Mouse (Mus musculus) neural tube, embryonic 14.5 days (tissue): ENCODE data around the gene Stk35. TPM values are rescaled to one million over a fixed set of nuclear protein-coding genes. Genes with fewer than 3 reads are reported as not detected.

Experiments
- ATAC-seq: fragments of 200-750 bp; cut with Nextera tagmentation; 2 replicates; pipeline ENCODE4 v1.8.0; 2017; ENCODE audit warnings: low read depth, mild to moderate bottlenecking, moderate TSS enrichment, moderate library complexity
- H3K27ac ChIP-seq: fragments of 300-500 bp; sonication (generic); 2 replicates; pipeline ENCODE4 v1.5.1; 2014; ENCODE audit warnings: low read depth, mild to moderate bottlenecking, control low read depth, low read length, moderate library complexity, mixed read lengths
- H3K27me3 ChIP-seq: fragments of 300-500 bp; sonication (generic); 2 replicates; pipeline ENCODE4 v1.6.1; 2014; ENCODE audit warnings: low read length; ENCODE audit not compliant: control insufficient read depth, insufficient read depth
- H3K36me3 ChIP-seq: fragments of 300-500 bp; sonication (generic); 2 replicates; pipeline ENCODE4 v1.6.1; 2014; ENCODE audit warnings: low read length, mixed read lengths; ENCODE audit not compliant: control insufficient read depth, insufficient read depth
- H3K4me1 ChIP-seq: fragments of 300-500 bp; sonication (generic); 2 replicates; pipeline ENCODE4 v1.6.1; 2014; ENCODE audit warnings: low read length; ENCODE audit not compliant: control insufficient read depth, insufficient read depth
- H3K4me2 ChIP-seq: fragments of 300-500 bp; sonication (generic); 2 replicates; pipeline ENCODE4 v1.6.1; 2014; ENCODE audit warnings: mild to moderate bottlenecking, low read depth, low read length, control low read depth
- H3K4me3 ChIP-seq: fragments of 300-500 bp; sonication (generic); 2 replicates; pipeline ENCODE4 v1.5.1; 2014; ENCODE audit warnings: low read depth, low read length, control low read depth, mixed read lengths
- H3K9ac ChIP-seq: fragments of 300-500 bp; sonication (generic); replicated peaks from 2 replicates; pipeline ENCODE4 v1.6.1; 2014; ENCODE audit warnings: low read depth, mild to moderate bottlenecking, control low read depth, low read length, mixed read lengths
- H3K9me3 ChIP-seq: fragments of 300-500 bp; sonication (generic); 2 replicates; pipeline ENCODE4 v1.6.1; 2016; ENCODE audit warnings: low read length; ENCODE audit not compliant: control insufficient read depth
- WGBS: fragments of 180-500 bp; shearing (Covaris S2); extraction: QIAGEN DNeasy Blood & Tissue Kit; methylation state at CpG from one replicate; pipeline ENCODE4 v1.1.7; 2014; 5-methylcytosine and 5-hydroxymethylcytosine counted together
- polyA plus RNA-seq: library from polyadenylated mRNA; unstranded; fragments of >200 nt; fragmentation: Nextera tagmentation; extraction: Ambion mirVana; gene quantifications from 2 replicates; pipeline ENCODE4 v1.2.1, GENCODE M21; 2014

Gene Stk35
- polyA plus RNA-seq, 1 experiment from 2014 or later = 9.2 TPM

DNA sequence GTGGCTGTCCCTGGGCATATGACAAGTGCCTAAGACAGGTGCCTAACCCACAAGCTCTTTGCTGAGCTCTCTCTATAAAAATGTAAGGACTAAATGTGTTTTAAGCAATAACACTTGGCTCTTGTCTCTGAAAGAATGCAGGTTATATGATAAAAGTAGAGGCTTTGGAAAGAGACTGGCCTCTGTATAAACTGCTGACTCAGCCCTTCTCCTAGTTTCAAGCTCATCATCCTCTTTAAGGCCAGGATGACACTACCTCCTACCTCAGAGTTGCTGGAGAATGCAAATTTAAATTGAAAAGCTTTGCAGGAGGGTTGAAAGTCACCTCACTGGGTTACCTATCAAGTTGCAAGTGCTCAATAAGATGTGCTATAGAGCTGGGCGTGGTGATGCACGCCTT is 23.0 kb downstream of the Stk35 start:
- no peak overlapping the region for H3K27ac ChIP-seq
- H3K4me3 ChIP-seq = no peak overlapping the region
- H3K36me3 ChIP-seq = peaks cover 7% of the 10 kb centered on the region
- H3K27me3 ChIP-seq = no peaks in the 10 kb centered on the region
- ATAC-seq = no peak
- H3K9ac ChIP-seq = no peak overlapping the region
- no peaks in the 10 kb centered on the region for H3K9me3 ChIP-seq
- 99% methylated on average over 2 of the region's 2 CpGs for WGBS
- no peak overlapping the region for H3K4me2 ChIP-seq
- H3K4me1 ChIP-seq = no peaks in the 10 kb centered on the region

DNA sequence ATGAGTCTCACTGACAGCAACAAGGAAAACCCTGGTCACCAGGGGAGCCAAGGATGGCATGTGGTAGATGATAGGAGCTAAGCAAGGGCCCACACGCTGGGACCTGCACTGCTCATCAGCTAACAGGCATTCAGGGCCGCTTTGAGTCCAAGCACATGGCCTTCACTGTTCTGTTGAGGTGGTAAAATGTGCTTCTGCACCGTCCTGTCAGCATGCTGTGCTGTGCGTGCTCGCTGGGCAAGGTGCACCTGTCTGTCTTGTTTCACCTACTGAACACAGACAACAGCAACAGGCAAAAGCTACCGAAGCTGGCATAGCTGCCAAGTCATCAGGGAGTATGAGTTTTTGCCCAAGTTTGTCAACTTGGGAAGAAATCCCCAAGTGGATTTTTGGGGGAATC is 23.9 kb downstream of the Stk35 start:
- Histone ChIP-seq H3K4me3 (no peak overlapping the region), H3K27ac (no peak overlapping the region), H3K27me3 (no peaks in the 10 kb centered on the region), H3K9ac (no peak overlapping the region), H3K36me3 (peaks cover 15% of the 10 kb centered on the region), H3K9me3 (no peaks in the 10 kb centered on the region), H3K4me2 (no peak overlapping the region), H3K4me1 (no peaks in the 10 kb centered on the region)
- no peak for ATAC-seq
- 95% methylated on average over 6 of the region's 6 CpGs for WGBS

DNA sequence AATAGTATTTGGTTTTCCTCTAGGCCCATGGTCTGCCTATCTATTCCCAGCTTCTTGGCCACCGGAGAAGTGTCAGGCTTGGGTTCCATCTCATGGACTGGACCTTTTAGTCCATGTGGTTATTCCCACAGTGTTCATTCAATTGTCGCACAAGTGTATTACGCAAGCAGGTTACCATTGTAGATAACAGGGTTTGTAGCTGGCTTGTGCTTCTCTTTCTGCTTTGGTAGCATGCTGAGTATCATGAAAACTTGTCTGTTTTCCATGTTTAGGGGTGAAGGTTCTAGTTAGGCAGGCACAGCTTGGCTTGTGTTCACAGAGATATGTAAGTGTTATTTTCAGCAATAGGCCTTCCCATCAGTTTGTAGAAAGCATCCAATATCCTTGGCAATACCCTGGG is 25.8 kb downstream of the Stk35 start:
- H3K27me3 ChIP-seq = no peaks in the 10 kb centered on the region
- peaks cover 17% of the 10 kb centered on the region for H3K36me3 ChIP-seq
- H3K9me3 ChIP-seq = no peaks in the 10 kb centered on the region
- H3K9ac ChIP-seq = no peak overlapping the region
- H3K4me2 ChIP-seq = no peak overlapping the region
- H3K27ac ChIP-seq = no peak overlapping the region
- no peaks in the 10 kb centered on the region for H3K4me1 ChIP-seq
- no peak for ATAC-seq
- no peak overlapping the region for H3K4me3 ChIP-seq
- WGBS = 100% methylated on average over 3 of the region's 3 CpGs

DNA sequence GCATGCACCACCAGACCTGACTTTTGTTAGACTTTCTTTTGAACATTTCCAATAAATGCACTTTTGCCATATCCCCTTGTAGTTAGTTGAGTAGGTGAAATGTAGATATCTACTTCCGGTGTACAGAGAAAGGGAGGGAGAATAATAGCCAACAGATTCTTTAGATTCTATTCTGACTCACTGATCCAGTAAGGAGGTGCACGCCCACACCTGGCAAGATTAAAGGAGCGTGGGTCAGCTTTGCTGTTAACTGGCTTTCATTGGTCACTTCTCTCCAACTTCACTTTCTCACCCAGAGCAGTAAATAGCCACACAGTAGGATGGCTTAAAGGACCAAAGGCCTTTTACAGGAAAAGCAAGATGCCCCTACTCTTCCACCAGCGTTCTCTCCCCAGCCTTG is 32.7 kb downstream of the Stk35 start:
- Histone ChIP-seq H3K9ac (no peak overlapping the region), H3K4me2 (no peak overlapping the region), H3K4me1 (no peaks in the 10 kb centered on the region), H3K27ac (no peak overlapping the region), H3K9me3 (no peaks in the 10 kb centered on the region), H3K36me3 (peaks cover 12% of the 10 kb centered on the region), H3K4me3 (no peak overlapping the region), H3K27me3 (no peaks in the 10 kb centered on the region)
- no peak for ATAC-seq
- WGBS = 89% methylated on average over 4 of the region's 4 CpGs

DNA sequence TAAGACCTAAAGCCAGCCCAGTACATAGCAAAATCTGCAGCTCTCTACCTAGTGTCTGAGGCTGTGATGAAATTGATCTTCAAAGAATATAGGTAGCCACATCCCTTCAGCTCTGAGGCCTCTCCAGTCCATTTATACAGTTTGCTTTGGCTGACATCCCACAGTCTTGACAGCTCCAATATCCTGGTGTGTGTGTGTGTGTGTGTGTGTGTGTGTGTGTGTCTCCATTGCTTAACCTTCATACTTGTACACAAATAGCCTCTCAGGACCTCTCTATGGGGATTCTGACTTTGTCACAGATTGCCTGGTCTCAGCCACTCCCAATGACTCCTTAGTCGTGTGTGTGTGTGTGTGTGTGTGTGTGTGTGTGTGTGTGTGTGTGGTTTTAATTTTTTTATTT is 33.9 kb downstream of the Stk35 start:
- Histone ChIP-seq H3K9ac (no peak overlapping the region), H3K36me3 (peaks cover 2% of the 10 kb centered on the region; the same call in 1 of the 2 replicates), H3K4me1 (no peaks in the 10 kb centered on the region), H3K27ac (no peak overlapping the region), H3K9me3 (no peaks in the 10 kb centered on the region), H3K4me3 (no peak overlapping the region), H3K27me3 (no peaks in the 10 kb centered on the region), H3K4me2 (no peak overlapping the region)
- no peak for ATAC-seq
- 75% methylated on average over 1 of the region's 1 CpGs for WGBS

DNA sequence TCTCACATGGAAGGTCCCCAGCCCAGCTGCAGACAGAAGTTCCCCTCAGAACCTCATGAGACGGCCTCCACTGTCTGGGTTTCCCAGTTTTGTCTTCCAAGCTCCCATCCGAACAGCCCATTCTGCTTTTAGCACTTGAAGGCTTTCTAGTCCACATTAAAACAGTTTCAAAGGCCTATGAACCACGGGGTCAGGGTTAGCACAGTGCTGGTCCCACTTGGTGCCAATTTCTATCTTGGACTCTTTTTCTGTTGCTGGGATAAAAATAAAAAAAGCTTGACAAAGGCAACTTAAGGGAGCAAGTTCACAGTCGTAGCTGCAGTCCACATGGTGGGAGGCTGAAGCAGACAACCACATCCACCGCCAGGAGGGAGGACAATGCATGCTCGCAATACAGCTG is 34.6 kb downstream of the Stk35 start:
- Histone ChIP-seq H3K4me3 (no peak overlapping the region), H3K27ac (no peak overlapping the region), H3K27me3 (no peaks in the 10 kb centered on the region), H3K36me3 (no peaks in the 10 kb centered on the region), H3K4me1 (no peaks in the 10 kb centered on the region), H3K4me2 (no peak overlapping the region), H3K9me3 (no peaks in the 10 kb centered on the region), H3K9ac (no peak overlapping the region)
- 91% methylated on average over 6 of the region's 6 CpGs for WGBS
- ATAC-seq = no peak

DNA sequence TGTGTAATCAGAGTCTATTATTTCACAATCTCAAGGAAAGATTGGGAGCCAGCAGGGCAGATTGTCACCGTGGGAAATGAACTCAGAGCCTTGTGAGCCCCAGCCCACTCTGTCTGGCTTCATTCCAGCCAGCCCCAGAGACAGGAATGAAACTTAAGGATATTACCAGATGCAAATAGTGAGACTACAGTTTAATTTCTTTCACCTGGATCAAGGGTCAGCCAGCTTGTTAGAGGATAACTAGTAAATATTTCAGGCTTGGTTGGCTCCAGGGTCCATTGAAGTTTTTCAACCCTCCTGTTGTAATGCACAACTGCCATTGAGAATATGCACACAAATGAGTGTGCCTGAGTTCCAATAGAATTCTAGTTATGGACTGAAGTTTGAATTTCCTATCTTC is 36.6 kb downstream of the Stk35 start:
- no peak for ATAC-seq
- Histone ChIP-seq H3K9ac (no peak overlapping the region), H3K4me3 (no peak overlapping the region), H3K9me3 (no peaks in the 10 kb centered on the region), H3K27me3 (no peaks in the 10 kb centered on the region), H3K27ac (no peak overlapping the region), H3K4me2 (no peak overlapping the region), H3K36me3 (no peaks in the 10 kb centered on the region), H3K4me1 (no peaks in the 10 kb centered on the region)
- WGBS = 64% methylated on average over 1 of the region's 1 CpGs

DNA sequence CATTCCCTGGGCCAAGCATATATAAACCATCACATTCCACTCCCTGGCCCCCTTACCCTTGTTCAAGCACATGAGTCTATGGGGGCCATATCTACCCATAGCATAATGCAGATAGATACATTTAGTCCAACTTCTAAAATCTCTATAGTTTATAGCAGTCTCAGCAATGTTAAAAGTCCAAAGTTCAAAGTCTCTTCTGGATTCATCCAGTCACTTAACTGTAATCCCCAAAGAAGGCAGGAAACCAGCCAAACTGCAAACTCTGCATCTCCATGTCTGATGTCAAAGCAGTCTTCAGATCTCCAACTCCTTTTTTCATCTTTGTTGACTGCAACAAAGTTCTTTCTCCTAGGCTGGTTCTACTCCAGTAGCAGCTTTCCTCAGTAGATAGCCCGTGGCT is 38.0 kb downstream of the Stk35 start:
- no peak for ATAC-seq
- WGBS = 94% methylated on average over 1 of the region's 1 CpGs
- H3K4me1 ChIP-seq = no peaks in the 10 kb centered on the region

DNA sequence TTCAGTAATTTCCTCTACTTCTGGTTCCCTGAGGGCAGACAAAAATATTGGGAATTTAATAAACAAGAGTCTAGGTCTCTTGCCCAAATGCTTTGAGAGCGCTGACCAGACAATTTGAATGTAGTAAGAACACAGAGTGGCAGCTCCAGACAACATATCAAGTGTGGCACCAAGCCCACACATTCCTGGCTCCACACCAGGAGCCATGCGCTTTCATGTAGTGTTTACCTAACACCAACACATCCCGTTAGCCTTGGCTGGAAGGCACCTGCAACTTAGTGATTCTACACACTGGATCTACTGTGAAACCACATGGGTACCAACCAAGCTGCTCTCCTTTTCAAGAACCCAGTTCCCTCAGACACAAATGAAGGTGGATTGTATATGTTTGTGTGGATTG is 45.5 kb downstream of the Stk35 start:
- Histone ChIP-seq H3K27ac (no peak overlapping the region), H3K36me3 (no peaks in the 10 kb centered on the region), H3K4me3 (no peak overlapping the region), H3K4me2 (no peak overlapping the region), H3K4me1 (no peaks in the 10 kb centered on the region), H3K9me3 (no peaks in the 10 kb centered on the region), H3K27me3 (no peaks in the 10 kb centered on the region), H3K9ac (no peak overlapping the region)
- no peak for ATAC-seq
- 90% methylated on average over 3 of the region's 3 CpGs for WGBS

More for the DNA sequence above, 38.0 kb downstream of the Stk35 start:
- no peaks in the 10 kb centered on the region for H3K27me3 ChIP-seq
- H3K4me3 ChIP-seq = no peak overlapping the region
- H3K4me2 ChIP-seq = no peak overlapping the region
- no peaks in the 10 kb centered on the region for H3K36me3 ChIP-seq
- no peak overlapping the region for H3K9ac ChIP-seq
- no peaks in the 10 kb centered on the region for H3K9me3 ChIP-seq
- no peak overlapping the region for H3K27ac ChIP-seq

DNA sequence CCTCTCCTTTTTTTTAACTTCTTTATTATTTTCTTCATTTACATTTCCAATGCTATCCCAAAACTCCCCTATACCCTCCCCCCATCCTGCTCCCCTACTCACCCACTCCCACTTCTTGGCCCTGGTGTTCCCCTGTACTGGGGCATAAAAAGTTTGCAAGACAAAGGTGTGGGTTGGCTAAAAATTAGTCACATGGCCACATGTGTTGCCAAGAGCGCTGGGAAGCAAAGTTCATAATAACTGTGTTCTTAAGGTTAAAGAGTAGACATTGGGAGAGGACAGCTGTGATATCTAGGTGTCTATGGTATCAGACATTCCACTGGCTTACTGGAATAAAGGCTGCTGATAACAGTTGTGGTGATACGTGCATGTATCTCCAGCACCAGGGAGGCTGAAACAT is 46.2 kb downstream of the Stk35 start:
- WGBS = 96% methylated on average over 2 of the region's 2 CpGs
- Histone ChIP-seq H3K27ac (no peak overlapping the region), H3K27me3 (no peaks in the 10 kb centered on the region), H3K4me3 (no peak overlapping the region), H3K36me3 (no peaks in the 10 kb centered on the region), H3K9me3 (no peaks in the 10 kb centered on the region), H3K4me2 (no peak overlapping the region), H3K4me1 (no peaks in the 10 kb centered on the region), H3K9ac (no peak overlapping the region)
- ATAC-seq = no peak
